Mouse (Mus musculus): Measurements from ENCODE around the gene Med18. TPM values are rescaled to one million over a fixed set of nuclear protein-coding genes. Genes with fewer than 3 reads are reported as not detected.

The Med18 gene
- 0.83 TPM for polyA plus RNA-seq (2015; fragmentation: Illumina TruSeq; extraction: RNeasy Lipid Tissue Mini Kit (QIAGEN cat#74804); ENCODE audit: insufficient read depth, low read depth, low replicate concordance)

GRCm38 (mm10) chr4:132463430-132464254 is at the start of gene Med18:
Gene Med18, minus strand, starts transcription at chr4:132463921.

GRCm38 (mm10) chr4:132510352-132510798 is 46.7 kb upstream of the Med18 start, which contains the start of gene Sesn2:
Gene Sesn2, minus strand, starts transcription at chr4:132510501.

GRCm38 (mm10) chr4:132421923-132422782 is 41.6 kb downstream of the Med18 start, which contains the start of gene Phactr4:
Gene Phactr4, minus strand, starts transcription at chr4:132422489.

Other genes starting within 250 kb of the Med18 start
- 1.8 TPM for gene Gmeb1, start 202.3 kb downstream of the Med18 start, polyA plus RNA-seq (2015; fragmentation: Illumina TruSeq; extraction: RNeasy Lipid Tissue Mini Kit (QIAGEN cat#74804); ENCODE audit: insufficient read depth, low read depth, low replicate concordance)
- gene Taf12, start 189.5 kb downstream of the Med18 start, polyA plus RNA-seq (2015; fragmentation: Illumina TruSeq; extraction: RNeasy Lipid Tissue Mini Kit (QIAGEN cat#74804); ENCODE audit: insufficient read depth, low read depth, low replicate concordance), result 6.4 TPM
- gene Rab42, start 160.5 kb downstream of the Med18 start, polyA plus RNA-seq (2015; fragmentation: Illumina TruSeq; extraction: RNeasy Lipid Tissue Mini Kit (QIAGEN cat#74804); ENCODE audit: insufficient read depth, low read depth, low replicate concordance), result not detected
- 18.5 TPM for gene Trnau1ap, start 134.4 kb downstream of the Med18 start, polyA plus RNA-seq (2015; fragmentation: Illumina TruSeq; extraction: RNeasy Lipid Tissue Mini Kit (QIAGEN cat#74804); ENCODE audit: insufficient read depth, low read depth, low replicate concordance)
- gene Rcc1, start 110.3 kb downstream of the Med18 start, polyA plus RNA-seq (2015; fragmentation: Illumina TruSeq; extraction: RNeasy Lipid Tissue Mini Kit (QIAGEN cat#74804); ENCODE audit: insufficient read depth, low read depth, low replicate concordance), result 2.1 TPM
- 4.2 TPM for gene Phactr4, start 41.4 kb downstream of the Med18 start, polyA plus RNA-seq (2015; fragmentation: Illumina TruSeq; extraction: RNeasy Lipid Tissue Mini Kit (QIAGEN cat#74804); ENCODE audit: insufficient read depth, low read depth, low replicate concordance)
- 2.7 TPM for gene Sesn2, start 46.6 kb upstream of the Med18 start, polyA plus RNA-seq (2015; fragmentation: Illumina TruSeq; extraction: RNeasy Lipid Tissue Mini Kit (QIAGEN cat#74804); ENCODE audit: insufficient read depth, low read depth, low replicate concordance)
- gene Atpif1, start 69.7 kb upstream of the Med18 start, polyA plus RNA-seq (2015; fragmentation: Illumina TruSeq; extraction: RNeasy Lipid Tissue Mini Kit (QIAGEN cat#74804); ENCODE audit: insufficient read depth, low read depth, low replicate concordance), result 63.2 TPM
- gene Dnajc8, start 71.6 kb upstream of the Med18 start, polyA plus RNA-seq (2015; fragmentation: Illumina TruSeq; extraction: RNeasy Lipid Tissue Mini Kit (QIAGEN cat#74804); ENCODE audit: insufficient read depth, low read depth, low replicate concordance), result 25.6 TPM
- gene Ptafr, start 100.1 kb upstream of the Med18 start, polyA plus RNA-seq (2015; fragmentation: Illumina TruSeq; extraction: RNeasy Lipid Tissue Mini Kit (QIAGEN cat#74804); ENCODE audit: insufficient read depth, low read depth, low replicate concordance), result 1.2 TPM
- gene Eya3, start 175.1 kb upstream of the Med18 start, polyA plus RNA-seq (2015; fragmentation: Illumina TruSeq; extraction: RNeasy Lipid Tissue Mini Kit (QIAGEN cat#74804); ENCODE audit: insufficient read depth, low read depth, low replicate concordance), result 5.5 TPM

All from pancreas, adult 10 weeks (tissue).